Mouse (Mus musculus) B cell, adult 67 days (primary cell): ENCODE data around the gene Gm3558. TPM values are rescaled to one million over a fixed set of nuclear protein-coding genes. Genes with fewer than 3 reads are reported as not detected.

ENCODE experiments used
- total RNA-seq, 2 experiments: library from RNA; stranded (reverse); gene quantifications; 4 replicates each; pipeline ENCODE4 v1.2.4; 2023

Gm3558 gene
- total RNA-seq, result not detected

DNA sequence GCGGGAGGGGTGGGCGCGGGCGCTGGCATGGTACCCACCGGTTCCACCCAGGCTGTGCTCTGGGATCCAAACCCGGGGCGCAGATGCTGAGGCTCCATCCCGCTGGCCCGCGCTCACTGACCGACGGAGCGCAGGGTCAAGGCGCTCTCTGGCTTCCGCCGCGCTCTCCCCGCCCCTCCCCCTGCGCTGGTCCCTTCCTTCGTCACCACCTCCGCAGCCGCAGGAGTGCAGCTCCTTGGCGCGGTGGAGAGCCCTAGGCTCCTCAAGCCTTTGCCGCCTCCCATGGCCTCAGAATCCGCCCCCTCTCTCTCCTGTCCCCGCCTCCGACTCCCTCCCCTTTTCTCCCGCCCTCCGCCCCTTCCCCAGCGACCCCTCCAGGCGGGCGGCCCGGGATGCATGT, at the start of gene Gm3558:
Gm3558 (minus strand) TSS at position 185 of the 400 bp plus-strand sequence.

DNA sequence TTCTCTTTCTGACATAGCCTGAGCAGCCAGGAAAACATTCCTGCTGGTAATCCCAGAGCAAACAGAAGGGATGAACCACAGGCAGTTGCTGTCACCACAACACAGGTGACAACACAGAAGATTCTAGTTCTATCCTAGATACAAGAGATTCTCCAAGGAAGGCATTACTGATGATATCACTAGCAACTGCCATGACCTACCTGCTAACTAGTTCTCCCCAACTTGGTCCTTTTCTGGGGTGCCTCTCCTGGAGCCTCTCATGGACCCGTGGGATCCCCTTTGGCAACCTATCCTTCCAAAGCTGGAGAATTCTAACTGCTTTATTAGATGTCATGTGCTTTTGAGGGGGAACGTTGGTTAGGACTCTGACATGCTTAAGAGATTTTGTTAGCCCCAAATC, 27.1 kb upstream of the Gm3558 start, which contains the start of gene Gm10338:
Gm10338 (minus strand) TSS at position 101 of the 400 bp plus-strand sequence.

Other genes with a start within 250 kb of the Gm3558 start
- not detected for gene Gm5797, start 236.2 kb downstream of the Gm3558 start, total RNA-seq
- not detected for gene Gm8374, start 203.4 kb downstream of the Gm3558 start, total RNA-seq
- gene Gm3755, start 117.6 kb downstream of the Gm3558 start, total RNA-seq, result not detected
- not detected for gene Gm3752, start 84.8 kb downstream of the Gm3558 start, total RNA-seq
- gene Gm10338, start 27.0 kb upstream of the Gm3558 start, total RNA-seq, result not detected
- not detected for gene Gm10128, start 75.4 kb upstream of the Gm3558 start, total RNA-seq
- not detected for gene Gm26661, start 223.0 kb upstream of the Gm3558 start, total RNA-seq
- gene Flnb, start 249.4 kb upstream of the Gm3558 start, total RNA-seq, result 10 to 100 TPM; 15.8 to 17.5 TPM